Mouse (Mus musculus): ENCODE results near the gene Galnt18.

- no peak for TF ChIP-seq POLR2A (IDR thresholded peaks at IDR 0.05; ENCODE audit: extremely low read depth, insufficient read depth, low read length)
- TF ChIP-seq CTCF (IDR thresholded peaks at IDR 0.05; ENCODE audit: extremely low read depth, insufficient read depth, low read length), result no peak
Observed at GRCm38 (mm10) chr7:111744770-111745169, 35.0 kb downstream of the Galnt18 start.

All from cortical plate, adult 2 months (tissue).